Mouse (Mus musculus): Measurements from ENCODE around the gene Uhrf1bp1.

DNA sequence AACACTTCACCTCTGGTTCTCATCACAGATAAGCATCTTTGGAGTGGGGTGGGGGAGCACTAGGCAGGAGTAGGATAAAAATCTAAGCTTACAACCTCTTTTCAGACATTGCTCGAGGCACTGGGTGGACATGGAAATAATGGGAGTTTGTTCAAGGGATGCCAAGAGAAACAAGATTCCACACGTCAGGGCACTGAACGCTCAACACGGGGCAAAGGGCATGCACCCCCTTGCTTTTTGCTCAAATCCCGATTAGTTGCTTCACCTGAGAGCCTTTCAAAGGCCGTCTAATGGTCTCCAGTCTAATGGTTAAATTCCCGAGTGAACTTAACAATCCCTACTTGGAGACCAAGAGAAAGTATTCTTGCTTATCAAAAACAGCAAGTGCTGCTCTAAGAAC lies 37.2 kb upstream of the Uhrf1bp1 start:
- no peak for TF ChIP-seq ZC3H11A (IDR thresholded peaks at IDR 0.05; ENCODE audit: borderline replicate concordance, low read depth, low read length)
- no peak for TF ChIP-seq ZNF384 (IDR thresholded peaks at IDR 0.05; ENCODE audit: low read depth, low read length)

Measured in ES-E14 (cell line).